ENCODE assay signal across 22 mouse cellular contexts in genomic region chr7:142279291-142279690, GRCm38 (mm10). TPM values are rescaled to one million over a fixed set of nuclear protein-coding genes. Genes with fewer than 3 reads are reported as not detected.
"Had no signal": no experiment of that assay in that cellular context is flagged by ENCODE, and none has a peak within 500 bp of the region (broad histone marks: within the 10 kb centered on the region; RNA-seq: fewer than 3 reads in every experiment).

No protein-coding gene starts in this region.

RNA-seq across cellular contexts. Expression of gene Gm4559, which starts 5.1 kb away (rescaled TPM):
- total RNA-seq: layer of hippocampus, adult 18-20 months; layer of hippocampus, postnatal 25 days; left cerebral cortex, adult 18-20 months; left cerebral cortex, postnatal 10 days; left cerebral cortex, postnatal 36 days; liver, adult 2 months; megakaryocyte, adult 5-6 weeks; monocyte, adult 5-6 weeks; neutrophil, adult 5-6 weeks had no signal
- polyA plus RNA-seq: kidney, embryonic 15.5 days; limb, embryonic 11.5 days; limb, embryonic 14.5 days; liver, adult 2 months; liver, embryonic 13.5 days; lung, embryonic 16.5 days; macrophage; midbrain, embryonic 12.5 days; midbrain, embryonic 15.5 days; myocyte; neural tube, embryonic 13.5 days; stomach, embryonic 15.5 days; testis, adult 2 months; urinary bladder, adult 2 months had no signal

RNA-seq across cellular contexts. Expression of gene Krtap5-1, which starts 17.6 kb away (rescaled TPM):
- total RNA-seq: layer of hippocampus, adult 18-20 months; layer of hippocampus, postnatal 25 days; left cerebral cortex, adult 18-20 months; left cerebral cortex, postnatal 10 days; left cerebral cortex, postnatal 36 days; liver, adult 2 months; megakaryocyte, adult 5-6 weeks; monocyte, adult 5-6 weeks; neutrophil, adult 5-6 weeks had no signal
- polyA plus RNA-seq: kidney, embryonic 15.5 days; limb, embryonic 11.5 days; limb, embryonic 14.5 days; liver, adult 2 months; liver, embryonic 13.5 days; lung, embryonic 16.5 days; macrophage; midbrain, embryonic 12.5 days; midbrain, embryonic 15.5 days; myocyte; neural tube, embryonic 13.5 days; stomach, embryonic 15.5 days; testis, adult 2 months; urinary bladder, adult 2 months had no signal

RNA-seq across cellular contexts. Expression of gene Gm2431, which starts 21.1 kb away (rescaled TPM):
- total RNA-seq: layer of hippocampus, adult 18-20 months; layer of hippocampus, postnatal 25 days; left cerebral cortex, adult 18-20 months; left cerebral cortex, postnatal 10 days; left cerebral cortex, postnatal 36 days; liver, adult 2 months; megakaryocyte, adult 5-6 weeks; monocyte, adult 5-6 weeks; neutrophil, adult 5-6 weeks had no signal
- polyA plus RNA-seq: kidney, embryonic 15.5 days; limb, embryonic 11.5 days; limb, embryonic 14.5 days; liver, adult 2 months; liver, embryonic 13.5 days; lung, embryonic 16.5 days; macrophage; midbrain, embryonic 12.5 days; midbrain, embryonic 15.5 days; myocyte; neural tube, embryonic 13.5 days; stomach, embryonic 15.5 days; testis, adult 2 months; urinary bladder, adult 2 months had no signal

RNA-seq across cellular contexts. Expression of gene Krtap5-4, which starts 24.1 kb away (rescaled TPM):
- total RNA-seq: layer of hippocampus, adult 18-20 months; layer of hippocampus, postnatal 25 days; left cerebral cortex, adult 18-20 months; left cerebral cortex, postnatal 10 days; left cerebral cortex, postnatal 36 days; liver, adult 2 months; megakaryocyte, adult 5-6 weeks; monocyte, adult 5-6 weeks; neutrophil, adult 5-6 weeks had no signal
- polyA plus RNA-seq: kidney, embryonic 15.5 days; limb, embryonic 11.5 days; limb, embryonic 14.5 days; liver, adult 2 months; liver, embryonic 13.5 days; lung, embryonic 16.5 days; macrophage; midbrain, embryonic 12.5 days; midbrain, embryonic 15.5 days; myocyte; neural tube, embryonic 13.5 days; stomach, embryonic 15.5 days; testis, adult 2 months; urinary bladder, adult 2 months had no signal

RNA-seq across cellular contexts. Expression of gene Gm40460, which starts 38.4 kb away (rescaled TPM):
- total RNA-seq: layer of hippocampus, adult 18-20 months; layer of hippocampus, postnatal 25 days; left cerebral cortex, adult 18-20 months; left cerebral cortex, postnatal 10 days; left cerebral cortex, postnatal 36 days; liver, adult 2 months; megakaryocyte, adult 5-6 weeks; monocyte, adult 5-6 weeks; neutrophil, adult 5-6 weeks had no signal
- polyA plus RNA-seq: kidney, embryonic 15.5 days; limb, embryonic 11.5 days; limb, embryonic 14.5 days; liver, adult 2 months; liver, embryonic 13.5 days; lung, embryonic 16.5 days; macrophage; midbrain, embryonic 12.5 days; midbrain, embryonic 15.5 days; myocyte; neural tube, embryonic 13.5 days; stomach, embryonic 15.5 days; testis, adult 2 months; urinary bladder, adult 2 months had no signal
